Mouse (Mus musculus) heart, postnatal 0 days (tissue): ENCODE measurements at regions not wholly inside any gene's neighbourhood (a gene's known extent, or its start where the extent isn't known, plus 50 kb on each side); places are given as distances from the start of the nearest gene placed in this dataset.
"Not testable (repeated sequence)": the region's sequence is repeated elsewhere in the genome, so short reads cannot be mapped to it uniquely, and the experiment has no call there.

Source experiments
- ATAC-seq: fragments of 200-750 bp; cut with Nextera tagmentation; 2 replicates; pipeline ENCODE4 v1.8.0; 2017; ENCODE audit warnings: low read depth, moderate number of reproducible peaks, moderate library complexity; ENCODE audit not compliant: insufficient read depth
- DNase-seq: peaks from one replicate; pipeline ENCODE4 v3.0.0-alpha.2; 2016; ENCODE audit warnings: low spot score
- H3K27ac ChIP-seq: fragments of 300-500 bp; sonication (generic); 2 replicates; pipeline ENCODE4 v1.5.1; 2014; ENCODE audit warnings: low read depth, mild to moderate bottlenecking
- H3K27me3 ChIP-seq: fragments of 300-500 bp; sonication (generic); 2 replicates; pipeline ENCODE4 v1.6.1; 2014; ENCODE audit warnings: low read length, mixed read lengths; ENCODE audit not compliant: control insufficient read depth, insufficient read depth
- H3K36me3 ChIP-seq: fragments of 300-500 bp; sonication (generic); replicated peaks from 2 replicates; pipeline ENCODE4 v1.6.1; 2014; ENCODE audit warnings: low read length, mixed read lengths; ENCODE audit not compliant: control insufficient read depth, insufficient read depth
- H3K4me1 ChIP-seq: fragments of 300-500 bp; sonication (generic); 2 replicates; pipeline ENCODE4 v1.6.1; 2014; ENCODE audit warnings: antibody characterized with exemption; ENCODE audit not compliant: control insufficient read depth, insufficient read depth
- H3K4me2 ChIP-seq: fragments of 300-500 bp; sonication (generic); 2 replicates; pipeline ENCODE4 v1.6.1; 2014; ENCODE audit warnings: low read depth, mild to moderate bottlenecking, low read length, moderate library complexity
- H3K4me3 ChIP-seq: fragments of 300-500 bp; sonication (generic); 2 replicates; pipeline ENCODE4 v1.5.1; 2014; ENCODE audit warnings: low read depth, low read length
- H3K9ac ChIP-seq: fragments of 300-500 bp; sonication (generic); replicated peaks from 2 replicates; pipeline ENCODE4 v1.6.1; 2014; ENCODE audit warnings: low read depth, low read length, mixed read lengths
- H3K9me3 ChIP-seq: fragments of 300-500 bp; sonication (generic); replicated peaks from 2 replicates; pipeline ENCODE4 v1.6.1; 2016; ENCODE audit warnings: low read length; ENCODE audit not compliant: control insufficient read depth
- CTCF ChIP-seq: IDR thresholded peaks from 2 replicates; pipeline ENCODE4 v1.5.1; 2016; ENCODE audit warnings: antibody characterized with exemption, control low read depth, low read depth
- EP300 ChIP-seq: IDR thresholded peaks from 2 replicates; pipeline ENCODE4 v1.6.1; 2016; ENCODE audit warnings: antibody characterized with exemption, low read depth
- WGBS: fragments of 180-500 bp; shearing (Covaris S2); extraction: QIAGEN DNeasy Blood & Tissue Kit; methylation state at CpG from one replicate; pipeline ENCODE4 v1.1.7; 2014; 5-methylcytosine and 5-hydroxymethylcytosine counted together

DNA sequence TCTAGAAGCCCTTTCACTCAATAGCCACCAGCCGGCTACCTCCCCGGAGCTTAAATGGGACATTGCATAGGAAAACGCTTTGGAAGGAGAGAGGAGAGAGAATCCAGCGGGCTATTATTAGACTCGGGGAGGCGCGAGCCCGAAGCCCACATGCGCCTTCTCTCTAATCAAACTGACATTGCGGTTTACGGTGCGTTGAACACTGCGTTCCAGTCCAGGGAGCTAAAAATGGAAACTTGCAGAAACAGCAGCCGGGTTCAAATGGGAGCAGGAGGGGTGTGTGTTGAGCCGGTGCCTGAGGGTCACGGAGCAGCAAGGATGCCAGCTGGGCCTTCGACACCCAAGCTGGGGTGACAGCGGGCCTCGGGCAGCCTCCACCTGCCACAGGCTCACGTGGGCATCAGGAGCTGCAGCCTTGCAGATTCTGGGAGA lies 115.1 kb downstream of the Suds3 start:
- Histone ChIP-seq H3K27ac (peak overlapping the region; percentile 72), H3K27me3 (no peaks in the 10 kb centered on the region), H3K9me3 (no peaks in the 10 kb centered on the region), H3K4me3 (no peak overlapping the region), H3K9ac (no peak overlapping the region), H3K36me3 (no peaks in the 10 kb centered on the region), H3K4me2 (peak overlapping the region; percentile 22), H3K4me1 (0 out of 2 replicates have a peak, but pooled peaks cover 6% of the 10 kb centered on the region)
- ATAC-seq: peak; percentile 89
- no peak for TF ChIP-seq CTCF
- peak; percentile 78 for TF ChIP-seq EP300
- DNase-seq: peak; percentile 63
- WGBS: 36% methylated on average over 20 of the region's 20 CpGs

DNA sequence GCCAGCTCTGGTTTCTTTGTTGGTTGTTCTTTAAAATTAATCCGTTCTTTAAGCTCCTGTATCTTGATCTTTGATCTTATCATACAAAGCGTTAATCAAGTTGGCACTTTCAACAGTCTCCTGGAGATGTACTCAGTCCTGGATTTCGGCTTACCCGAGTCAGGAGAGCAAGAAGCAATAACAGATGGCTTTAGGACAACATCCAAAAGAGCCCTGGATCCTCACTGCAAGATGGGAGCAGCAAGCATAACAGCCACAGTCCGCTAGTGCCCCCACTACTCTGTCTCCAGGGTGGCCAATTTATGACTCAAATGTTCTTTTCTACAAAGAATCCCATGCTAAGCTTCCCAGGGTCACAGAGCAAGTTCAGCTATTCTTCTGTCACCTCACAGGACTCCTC lies 121.4 kb downstream of the Suds3 start:
- TF ChIP-seq CTCF (no peak), EP300 (no peak)
- no peak overlapping the region for H3K9ac ChIP-seq
- H3K9me3 ChIP-seq: 0 out of 2 replicates have a peak, but pooled peaks cover 4% of the 10 kb centered on the region
- H3K27ac ChIP-seq: no peak overlapping the region
- no peak overlapping the region for H3K4me2 ChIP-seq
- H3K4me1 ChIP-seq: no peaks in the 10 kb centered on the region
- no peaks in the 10 kb centered on the region for H3K36me3 ChIP-seq
- DNase-seq: no peak
- no peak for ATAC-seq
- no peak overlapping the region for H3K4me3 ChIP-seq
- no peaks in the 10 kb centered on the region for H3K27me3 ChIP-seq
- WGBS: 66% methylated on average over 5 of the region's 5 CpGs

DNA sequence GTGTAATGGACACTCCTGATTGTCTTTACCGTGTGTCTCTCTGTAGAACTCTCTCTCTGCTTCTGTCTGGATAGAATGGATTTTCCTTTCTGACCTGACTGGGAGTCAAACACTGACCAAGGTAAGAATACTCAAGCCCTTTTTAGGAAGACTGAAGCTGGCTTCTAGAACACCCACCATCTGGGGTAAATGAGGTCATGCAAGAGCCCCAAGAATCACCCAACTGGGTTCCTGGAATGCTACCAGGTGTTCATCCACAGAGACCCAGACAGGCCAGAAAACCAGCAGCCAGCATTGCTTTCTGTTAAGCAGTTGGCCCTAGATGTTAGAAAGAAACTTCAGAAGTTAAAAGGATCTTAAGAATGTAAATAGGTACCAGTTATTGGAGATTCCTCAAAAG lies 122.2 kb downstream of the Suds3 start:
- no peak for TF ChIP-seq CTCF
- no peak for TF ChIP-seq EP300
- no peaks in the 10 kb centered on the region for H3K36me3 ChIP-seq
- DNase-seq: no peak
- H3K9ac ChIP-seq: no peak overlapping the region
- H3K4me2 ChIP-seq: no peak overlapping the region
- H3K27me3 ChIP-seq: no peaks in the 10 kb centered on the region
- H3K9me3 ChIP-seq: 0 out of 2 replicates have a peak, but pooled peaks cover 4% of the 10 kb centered on the region
- no peak for ATAC-seq
- H3K4me3 ChIP-seq: no peak overlapping the region
- H3K4me1 ChIP-seq: no peaks in the 10 kb centered on the region
- 70% methylated on average over 1 of the region's 1 CpGs for WGBS
- no peak overlapping the region for H3K27ac ChIP-seq

DNA sequence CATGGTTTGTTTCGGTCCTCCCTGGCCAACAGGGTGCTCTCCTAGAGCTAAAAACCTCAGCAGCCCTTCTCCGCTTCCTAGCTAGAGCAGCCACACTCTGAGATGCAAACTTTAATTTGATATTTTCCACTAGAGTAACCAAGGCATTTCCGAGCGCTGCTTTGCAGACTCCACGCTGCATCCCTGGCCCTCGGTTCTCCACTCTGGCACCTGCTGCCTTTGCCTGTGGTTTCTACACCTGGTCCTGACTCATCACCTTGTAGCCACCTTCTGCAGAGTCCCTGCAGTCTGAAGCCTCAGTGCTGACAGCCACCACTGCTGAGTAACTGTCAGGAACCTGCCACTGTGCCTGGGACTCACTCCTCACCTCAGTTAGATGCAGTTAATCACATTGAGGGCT lies 124.5 kb downstream of the Suds3 start:
- Histone ChIP-seq H3K9ac (no peak overlapping the region), H3K4me1 (no peaks in the 10 kb centered on the region), H3K27me3 (no peaks in the 10 kb centered on the region), H3K36me3 (no peaks in the 10 kb centered on the region), H3K4me3 (no peak overlapping the region), H3K27ac (no peak overlapping the region), H3K9me3 (0 out of 2 replicates have a peak, but pooled peaks cover 4% of the 10 kb centered on the region), H3K4me2 (no peak overlapping the region)
- TF ChIP-seq EP300 (no peak), CTCF (no peak)
- WGBS: 87% methylated on average over 6 of the region's 6 CpGs
- no peak for DNase-seq
- ATAC-seq: no peak

DNA sequence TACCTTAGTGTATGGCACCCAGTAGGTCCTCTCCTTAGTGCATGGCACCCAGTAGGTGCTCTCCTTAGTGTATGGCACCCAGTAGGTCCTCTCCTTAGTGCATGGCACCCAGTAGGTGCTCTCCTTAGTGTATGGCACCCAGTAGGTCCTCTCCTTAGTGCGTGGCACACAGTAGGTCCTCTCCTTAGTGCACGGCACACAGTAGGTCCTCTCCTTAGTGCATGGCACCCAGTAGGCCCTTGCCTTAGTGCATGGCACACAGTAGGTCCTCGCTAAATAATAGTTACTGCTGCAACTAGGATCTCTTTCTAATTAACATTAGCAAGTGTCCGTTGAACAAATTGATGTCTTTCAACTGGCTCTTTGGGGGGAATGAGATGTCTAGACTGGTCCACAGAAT lies 144.4 kb downstream of the Suds3 start:
- H3K9me3 ChIP-seq, H3K4me1 ChIP-seq, H3K27ac ChIP-seq, H3K27me3 ChIP-seq, H3K4me3 ChIP-seq, H3K9ac ChIP-seq, H3K4me2 ChIP-seq, H3K36me3 ChIP-seq, DNase-seq, ATAC-seq: not testable (repeated sequence)
- 78% methylated on average over 4 of the region's 4 CpGs for WGBS

DNA sequence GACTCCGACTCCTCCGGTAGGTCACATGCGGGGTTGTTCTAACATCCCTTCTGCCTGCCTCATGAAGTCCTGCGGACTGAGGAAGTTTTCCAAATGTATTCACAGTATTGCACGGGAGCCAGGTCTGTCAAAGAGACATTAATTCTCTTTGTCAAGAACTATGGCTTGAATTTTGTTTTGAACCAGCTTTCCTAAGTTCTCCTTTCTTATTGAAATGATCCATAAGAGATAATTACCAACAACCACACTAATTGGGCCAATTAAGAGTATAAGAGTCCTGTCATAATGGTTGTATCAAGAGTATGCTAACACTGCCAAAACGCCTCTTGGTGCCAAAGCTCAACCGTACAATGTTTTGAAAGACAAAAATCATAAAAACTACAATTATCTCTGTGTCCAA lies 151.7 kb downstream of the Suds3 start:
- TF ChIP-seq CTCF: no peak
- no peak for TF ChIP-seq EP300
- Histone ChIP-seq H3K4me2 (no peak overlapping the region), H3K36me3 (no peaks in the 10 kb centered on the region), H3K4me1 (no peaks in the 10 kb centered on the region), H3K9me3 (0 out of 2 replicates have a peak, but pooled peaks cover 5% of the 10 kb centered on the region), H3K27ac (no peak overlapping the region), H3K4me3 (no peak overlapping the region), H3K9ac (no peak overlapping the region), H3K27me3 (no peaks in the 10 kb centered on the region)
- 82% methylated on average over 7 of the region's 7 CpGs for WGBS
- ATAC-seq (no peak), DNase-seq (no peak)
